Mouse (Mus musculus): ENCODE measurements around the gene Fads6. TPM values are rescaled to one million over a fixed set of nuclear protein-coding genes. Genes with fewer than 3 reads are reported as not detected.

The Fads6 gene
- total and polyA plus RNA-seq, 3 experiments = 0.30 to 8.5 (median 0.63) TPM

DNA sequence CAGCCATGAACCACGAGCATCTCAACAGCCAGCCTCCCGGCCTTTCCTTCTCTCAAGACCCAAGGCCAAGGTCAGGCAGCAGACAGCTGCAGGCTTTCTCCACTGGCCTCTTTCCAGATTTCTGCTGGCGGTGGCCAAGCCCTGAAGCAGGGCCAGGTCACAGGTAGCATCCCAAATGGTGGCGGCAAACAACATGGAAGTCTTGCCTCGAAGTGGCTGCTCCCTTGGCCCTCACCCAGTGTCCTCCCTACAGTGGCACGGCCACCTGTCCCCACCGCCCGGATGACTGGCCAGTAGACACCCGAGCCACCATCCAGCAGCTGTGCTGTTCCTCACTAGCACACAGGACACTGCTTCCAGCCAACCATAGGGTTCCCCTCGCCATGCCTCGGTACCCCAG, 56.1 kb downstream of the Fads6 start:
- Histone ChIP-seq H3K79me2 (replicated peaks; ENCODE audit: control insufficient read depth, extremely low read depth, insufficient read depth, poor library complexity, severe bottlenecking) (no peaks in the 10 kb centered on the region), H3K27me3 (replicated peaks) (no peaks in the 10 kb centered on the region), H3K9me3 (replicated peaks; ENCODE audit: low read length) (no peaks in the 10 kb centered on the region), H3K4me3 (replicated peaks in 1 of 3; ENCODE audit: low read depth in 2 of 3, low read length in 2 of 3, poor library complexity in 1 of 3) (no peak overlapping the region), H3K27ac (ENCODE audit: insufficient read depth, low read depth) (no peak overlapping the region), H3K9ac (ENCODE audit: insufficient read depth, low read depth) (no peak overlapping the region), H3K36me3 (replicated peaks in 1 of 2; ENCODE audit: control insufficient read depth in 1 of 2, insufficient read depth in 1 of 2, low read length in 1 of 2) (peaks cover 34 to 97% of the 10 kb centered on the region in 2 experiments), H3K4me2 (ENCODE audit: insufficient read depth, low read depth, poor library complexity, severe bottlenecking) (no peak overlapping the region), H3K4me1 (ENCODE audit: control insufficient read depth in 1 of 2, insufficient read depth in 2 of 2) (peaks cover 9 to 19% of the 10 kb centered on the region in 2 experiments)
- dilution Hi-C loops (cut with MboI; ENCODE audit: extremely low pct_ligation_motif_present, extremely low pct_unique_long_range_greater_than_20kb, low sequenced_read_pairs) = no loop called here
- in situ Hi-C loops (cut with MboI; ENCODE audit: low pct_ligation_motif_present, low pct_unique_long_range_greater_than_20kb, low sequenced_read_pairs) = no loop called here
- no peak for DNase-seq (ENCODE audit: extremely low read depth)
- TF ChIP-seq NRF1 (IDR thresholded peaks at IDR 0.05; ENCODE audit: low read depth, low read length) (no peak), JUN (IDR thresholded peaks at IDR 0.05; ENCODE audit: insufficient read depth, low read depth, low read length) (no peak), JUND (conservative IDR thresholded peaks at IDR 0.05; ENCODE audit: low read depth, low read length) (no peak), MAZ (IDR thresholded peaks at IDR 0.05; ENCODE audit: low read depth, low read length) (no peak), ZC3H11A (IDR thresholded peaks at IDR 0.05; ENCODE audit: low read depth, low read length) (no peak), UBTF (IDR thresholded peaks at IDR 0.05; ENCODE audit: low read depth, low read length) (no peak), SMC3 (IDR thresholded peaks at IDR 0.05; ENCODE audit: low read depth, low read length) (no peak), E2F4 (IDR thresholded peaks at IDR 0.05; ENCODE audit: insufficient replicate concordance, low read depth, low read length) (no peak), ZNF384 (IDR thresholded peaks at IDR 0.05; ENCODE audit: low read depth, low read length) (no peak), BHLHE40 (IDR thresholded peaks at IDR 0.05; ENCODE audit: low read depth, low read length) (no peak)

DNA sequence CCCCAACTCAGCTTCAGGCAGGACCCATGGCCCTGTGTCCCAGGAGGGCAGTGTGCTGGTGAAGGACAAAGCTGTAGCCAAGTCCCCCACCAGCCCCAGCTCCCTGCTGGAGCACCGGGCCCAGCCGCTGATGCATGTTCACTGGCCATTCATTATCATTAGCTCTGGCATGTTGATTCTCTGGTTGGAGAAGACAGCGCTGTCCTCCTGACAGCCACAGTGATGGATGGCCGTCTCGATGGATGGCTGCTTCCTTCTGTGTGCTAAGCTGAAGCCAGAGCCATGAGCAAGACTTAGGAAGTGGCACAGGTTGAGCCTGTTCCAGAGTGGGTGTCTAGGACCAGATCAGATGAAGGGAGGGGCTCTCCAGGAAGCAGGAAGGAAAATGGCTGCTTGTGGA, 60.9 kb downstream of the Fads6 start:
- Histone ChIP-seq H3K4me2 (ENCODE audit: insufficient read depth, low read depth, poor library complexity, severe bottlenecking) (no peak overlapping the region), H3K36me3 (replicated peaks in 1 of 2; ENCODE audit: control insufficient read depth in 1 of 2, insufficient read depth in 1 of 2, low read length in 1 of 2) (peaks cover 18 to 66% of the 10 kb centered on the region in 2 experiments), H3K27ac (ENCODE audit: insufficient read depth, low read depth) (no peak overlapping the region), H3K9me3 (replicated peaks; ENCODE audit: low read length) (no peaks in the 10 kb centered on the region), H3K4me3 (replicated peaks in 1 of 3; ENCODE audit: low read depth in 2 of 3, low read length in 2 of 3, poor library complexity in 1 of 3) (no peak overlapping the region), H3K79me2 (replicated peaks; ENCODE audit: control insufficient read depth, extremely low read depth, insufficient read depth, poor library complexity, severe bottlenecking) (no peaks in the 10 kb centered on the region), H3K4me1 (ENCODE audit: control insufficient read depth in 1 of 2, insufficient read depth in 2 of 2) (peaks cover 17 to 50% of the 10 kb centered on the region in 2 experiments), H3K27me3 (replicated peaks) (no peaks in the 10 kb centered on the region), H3K9ac (ENCODE audit: insufficient read depth, low read depth) (no peak overlapping the region)
- no peak for TF ChIP-seq MAX (IDR thresholded peaks at IDR 0.05; ENCODE audit: low read length)
- no peak for TF ChIP-seq RCOR1 (conservative IDR thresholded peaks at IDR 0.05; ENCODE audit: low read depth, low read length)
- no peak for TF ChIP-seq GABPA (IDR thresholded peaks at IDR 0.05; ENCODE audit: insufficient replicate concordance, low read depth, low read length)
- TF ChIP-seq USF1 (IDR thresholded peaks at IDR 0.05; ENCODE audit: low read depth, low read length) = no peak
- in situ Hi-C loops (cut with MboI; ENCODE audit: low pct_ligation_motif_present, low pct_unique_long_range_greater_than_20kb, low sequenced_read_pairs) (no loop called here), dilution Hi-C loops (cut with MboI; ENCODE audit: extremely low pct_ligation_motif_present, extremely low pct_unique_long_range_greater_than_20kb, low sequenced_read_pairs) (no loop called here)
- DNase-seq (ENCODE audit: extremely low read depth) = no peak
